Comparison of ENCODE assay signal across 8 mouse cellular contexts in the genomic region with DNA sequence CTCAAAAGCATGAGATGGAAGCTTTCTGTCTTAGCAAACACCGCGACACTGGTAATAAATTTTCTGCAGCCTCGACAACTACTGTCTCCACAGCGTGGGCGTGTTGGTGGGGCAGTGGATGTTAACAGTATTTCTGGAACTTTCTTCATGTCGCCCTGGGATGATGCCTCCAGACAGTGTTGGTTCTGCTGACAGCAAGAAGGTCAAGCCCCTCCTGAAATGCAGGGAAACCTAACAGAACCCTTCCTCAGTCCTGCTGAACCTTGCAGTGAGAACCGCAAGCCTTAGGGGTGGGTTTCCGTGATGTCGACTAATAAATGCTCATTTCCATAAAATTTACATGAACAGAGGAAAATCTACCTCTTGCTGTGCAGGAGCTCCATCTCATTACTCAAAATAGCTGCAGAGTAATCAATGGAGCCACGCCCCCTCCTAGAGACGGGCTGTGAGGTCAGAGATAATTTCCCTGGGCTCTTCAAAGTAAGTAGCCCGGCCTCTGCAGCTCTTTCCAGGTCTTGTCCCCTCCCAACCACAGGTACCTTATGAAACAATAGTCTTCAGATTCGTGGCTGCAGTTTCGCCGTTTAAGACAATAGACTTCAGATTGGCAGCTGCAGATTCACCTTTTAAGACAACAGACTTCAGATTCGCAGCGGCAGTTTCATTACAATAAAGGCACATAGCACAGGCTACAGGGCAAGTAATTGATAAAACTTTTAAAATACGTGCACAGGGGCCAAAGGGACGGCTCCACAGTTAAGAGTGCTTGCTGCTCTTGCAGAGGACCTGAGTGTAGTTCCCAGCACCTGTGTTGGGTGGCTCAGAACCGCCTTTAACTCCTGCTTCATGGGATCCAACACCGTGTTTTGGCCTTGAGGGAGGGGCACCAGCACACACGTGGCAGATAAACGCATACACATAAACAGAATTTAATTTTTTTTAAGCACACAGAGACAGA.
A peak's percentile ranks its signal among the peaks of the same experiment; 100 is the strongest.
DNase-seq lines count a peak whose midpoint lies in the region; ATAC-seq lines count a peak whose summit lies in the region.

No protein-coding gene starts in this region.

- no peaks in the 10 kb centered on the region for H3K36me3 ChIP-seq in heart, embryonic 13.5 days
- no peaks in the 10 kb centered on the region for H3K36me3 ChIP-seq in kidney, embryonic 16.5 days (ENCODE audit: insufficient read depth, low read length)
- no peaks in the 10 kb centered on the region for H3K36me3 ChIP-seq in liver, embryonic 16.5 days (ENCODE audit: control insufficient read depth, insufficient read depth)
- H3K36me3 ChIP-seq in neural tube, embryonic 15.5 days = no peaks in the 10 kb centered on the region

- peak; percentile 32 for DNase-seq in urinary bladder, postnatal 14 days (ENCODE audit: low spot score)
- DNase-seq in urinary bladder, adult 2 months (ENCODE audit: low spot score) = no peak
- DNase-seq in embryo, embryonic 10 days (ENCODE audit: low spot score) = peak; percentile 84
- DNase-seq in spleen, postnatal 4 days (ENCODE audit: low spot score in 2 of 2) = no peak

- H3K9ac ChIP-seq in heart, embryonic 13.5 days = peak overlapping the region; percentile 53
- H3K9ac ChIP-seq in kidney, embryonic 16.5 days (replicated peaks; ENCODE audit: low read length) = peak overlapping the region; percentile 63
- H3K9ac ChIP-seq in liver, embryonic 16.5 days (ENCODE audit: low read depth, low read length) = no peak overlapping the region
- H3K9ac ChIP-seq in neural tube, embryonic 15.5 days (replicated peaks) = peak overlapping the region; percentile 41

- peaks cover 10% of the 10 kb centered on the region for H3K4me1 ChIP-seq in heart, embryonic 13.5 days
- peaks cover 12% of the 10 kb centered on the region; the same call in 1 of the 2 replicates for H3K4me1 ChIP-seq in kidney, embryonic 16.5 days (ENCODE audit: insufficient read depth, low read length)
- H3K4me1 ChIP-seq in liver, embryonic 16.5 days (ENCODE audit: control insufficient read depth, low read depth, low read length) = no peaks in the 10 kb centered on the region
- peaks cover 22% of the 10 kb centered on the region for H3K4me1 ChIP-seq in neural tube, embryonic 15.5 days

- no peaks in the 10 kb centered on the region for H3K9me3 ChIP-seq in heart, embryonic 13.5 days
- no peaks in the 10 kb centered on the region for H3K9me3 ChIP-seq in kidney, embryonic 16.5 days (ENCODE audit: low read length)
- H3K9me3 ChIP-seq in liver, embryonic 16.5 days (replicated peaks; ENCODE audit: control insufficient read depth, low read length) = no peaks in the 10 kb centered on the region
- no peaks in the 10 kb centered on the region for H3K9me3 ChIP-seq in neural tube, embryonic 15.5 days (replicated peaks)

- no peak overlapping the region for H3K27ac ChIP-seq in heart, embryonic 13.5 days (replicated peaks)
- peak overlapping the region; percentile 41; the same call in 1 of the 2 replicates for H3K27ac ChIP-seq in kidney, embryonic 16.5 days (ENCODE audit: low read length)
- no peak overlapping the region for H3K27ac ChIP-seq in liver, embryonic 16.5 days (ENCODE audit: low read length)
- peak overlapping the region; percentile 14 for H3K27ac ChIP-seq in neural tube, embryonic 15.5 days (replicated peaks)

- H3K4me2 ChIP-seq in heart, embryonic 13.5 days = peak overlapping the region; percentile 68
- peak overlapping the region; percentile 64 for H3K4me2 ChIP-seq in kidney, embryonic 16.5 days (replicated peaks; ENCODE audit: low read depth, low read length)
- H3K4me2 ChIP-seq in liver, embryonic 16.5 days (ENCODE audit: low read depth, low read length) = peak overlapping the region; percentile 41
- peak overlapping the region; percentile 65 for H3K4me2 ChIP-seq in neural tube, embryonic 15.5 days

- ATAC-seq in heart, embryonic 13.5 days (ENCODE audit: extremely low read depth, insufficient number of reproducible peaks, low FRiP score, low TSS enrichment) = no peak
- ATAC-seq in kidney, embryonic 16.5 days (ENCODE audit: low FRiP score, low TSS enrichment) = peak; percentile 71
- no peak for ATAC-seq in liver, embryonic 16.5 days (ENCODE audit: low read depth)
- ATAC-seq in neural tube, embryonic 15.5 days (ENCODE audit: low FRiP score) = peak; percentile 85

- 47% methylated on average over 23 of the region's 23 CpGs for WGBS in heart, embryonic 13.5 days
- WGBS in kidney, embryonic 16.5 days = 42% methylated on average over 23 of the region's 23 CpGs
- 41% methylated on average over 23 of the region's 23 CpGs for WGBS in liver, embryonic 16.5 days (ENCODE audit: insufficient replicate concordance)
- WGBS in neural tube, embryonic 15.5 days = 42% methylated on average over 23 of the region's 23 CpGs

- no peaks in the 10 kb centered on the region for H3K27me3 ChIP-seq in heart, embryonic 13.5 days (replicated peaks)
- no peaks in the 10 kb centered on the region for H3K27me3 ChIP-seq in kidney, embryonic 16.5 days (ENCODE audit: insufficient read depth, low read length)
- no peaks in the 10 kb centered on the region for H3K27me3 ChIP-seq in liver, embryonic 16.5 days (ENCODE audit: control insufficient read depth, insufficient read depth, low read depth, low read length)
- no peaks in the 10 kb centered on the region for H3K27me3 ChIP-seq in neural tube, embryonic 15.5 days (replicated peaks)

- peak overlapping the region; percentile 50 for H3K4me3 ChIP-seq in heart, embryonic 13.5 days
- peak overlapping the region; percentile 52 for H3K4me3 ChIP-seq in kidney, embryonic 16.5 days (ENCODE audit: low read length)
- H3K4me3 ChIP-seq in liver, embryonic 16.5 days (ENCODE audit: low read depth, low read length) = peak overlapping the region; percentile 21; the same call in 1 of the 2 replicates
- H3K4me3 ChIP-seq in neural tube, embryonic 15.5 days (replicated peaks) = peak overlapping the region; percentile 38

Comparison
In these comparisons a context has a peak if more than half of its experiments do, and no peak if none do; other contexts are left out.
1. DNase-seq: peak in urinary bladder, postnatal 14 days (single experiment) and embryo, embryonic 10 days (single experiment); none in urinary bladder, adult 2 months (single experiment) and spleen, postnatal 4 days (0 of 2).
2. ATAC-seq: peak in kidney, embryonic 16.5 days (single experiment) and neural tube, embryonic 15.5 days (single experiment); none in heart, embryonic 13.5 days (single experiment) and liver, embryonic 16.5 days (single experiment).
3. H3K27ac ChIP-seq: peak in kidney, embryonic 16.5 days (single experiment) and neural tube, embryonic 15.5 days (single experiment); none in heart, embryonic 13.5 days (single experiment) and liver, embryonic 16.5 days (single experiment).
4. Peak in every context shown above with its lines, with median percentiles within 50 percentile points of each other: H3K4me2 ChIP-seq and H3K4me3 ChIP-seq.